Mouse (Mus musculus): ENCODE data around the gene Kcnh4.

- TF ChIP-seq POLR2A (IDR thresholded peaks at IDR 0.05; ENCODE audit: borderline replicate concordance, insufficient read depth, low read length) (no peak), CTCF (IDR thresholded peaks at IDR 0.05; ENCODE audit: borderline replicate concordance, insufficient read depth, low read depth, low read length) (no peak)
These were observed 37.8 kb downstream of the Kcnh4 start for GRCm38 (mm10) chr11:100721776-100722492.
